20 mouse cellular contexts compared by ENCODE assay signal in genomic region chr6:12105144-12105543, GRCm38 (mm10).
DNase-seq lines count a peak whose midpoint lies in the region; ATAC-seq and TF ChIP-seq lines count a peak whose summit lies in the region.
"Had no signal": no experiment of that assay in that cellular context is flagged by ENCODE, and none has a peak within 500 bp of the region (broad histone marks: within the 10 kb centered on the region; RNA-seq: fewer than 3 reads in every experiment).

No protein-coding gene starts in this region.

- H3K9me3 ChIP-seq in kidney, postnatal 0 days (replicated peaks; ENCODE audit: low read length) = no peaks in the 10 kb centered on the region
- H3K9me3 ChIP-seq: embryonic facial prominence, embryonic 15.5 days; limb, embryonic 10.5 days; liver, embryonic 13.5 days had no signal

- DNase-seq in kidney, postnatal 0 days (ENCODE audit: low spot score) = peak; percentile 23
- no peak for DNase-seq in kidney, adult 9 months
- DNase-seq in right cerebral cortex, adult 2 months (ENCODE audit: low spot score in 2 of 2) = peak; percentile 47 to 60
- DNase-seq in right cerebral cortex, postnatal 4 days = no peak
- DNase-seq in left cerebral cortex, postnatal 14 days (ENCODE audit: low spot score in 2 of 2) = peak; percentile 19 to 34
- peak; percentile 30 to 33 for DNase-seq in right cerebral cortex, postnatal 36 days (ENCODE audit: low spot score in 2 of 2)
- no peak for DNase-seq in gastrocnemius, postnatal 4 days (ENCODE audit: low spot score in 2 of 2)
- DNase-seq: adrenal gland, adult 8-10 months; cerebellum, adult 2 months; gastrocnemius, adult 2 months; heart, postnatal 14 days; liver, embryonic 13.5 days; thymus, postnatal 25 days had no signal

- no peaks in the 10 kb centered on the region for H3K36me3 ChIP-seq in kidney, postnatal 0 days (ENCODE audit: insufficient read depth, low read length)
- H3K36me3 ChIP-seq: embryonic facial prominence, embryonic 15.5 days; limb, embryonic 10.5 days; liver, embryonic 13.5 days had no signal

- no peak for ATAC-seq in kidney, postnatal 0 days (replicated peaks; ENCODE audit: low FRiP score, low read depth)
- ATAC-seq: CD4-positive, CD25-positive, alpha-beta regulatory T cell, adult 4 months; intestine, postnatal 0 days; midbrain, embryonic 16.5 days had no signal

- H3K27me3 ChIP-seq in kidney, postnatal 0 days (ENCODE audit: insufficient read depth, low read length) = no peaks in the 10 kb centered on the region
- H3K27me3 ChIP-seq: embryonic facial prominence, embryonic 15.5 days; liver, embryonic 13.5 days had no signal

- intact Hi-C loops in left cerebral cortex, postnatal 14 days (cut with DNase I) = no loop called here

- H3K4me3 ChIP-seq in kidney, postnatal 0 days (replicated peaks; ENCODE audit: low read depth, low read length) = no peak overlapping the region
- H3K4me3 ChIP-seq: embryonic facial prominence, embryonic 15.5 days; gastrocnemius, adult 2 months; limb, embryonic 10.5 days; liver, embryonic 13.5 days had no signal

- 36% methylated on average over 4 of the region's 4 CpGs for WGBS in kidney, postnatal 0 days

- no peaks in the 10 kb centered on the region for H3K4me1 ChIP-seq in kidney, postnatal 0 days (replicated peaks; ENCODE audit: insufficient read depth, low read length)
- H3K4me1 ChIP-seq: embryonic facial prominence, embryonic 15.5 days; limb, embryonic 10.5 days; liver, embryonic 13.5 days had no signal

- H3K27ac ChIP-seq in kidney, postnatal 0 days = no peak overlapping the region
- H3K27ac ChIP-seq: embryonic facial prominence, embryonic 15.5 days; gastrocnemius, adult 2 months; hindbrain, embryonic 14.5 days; limb, embryonic 10.5 days; liver, embryonic 13.5 days; stomach, postnatal 0 days had no signal

- H3K9ac ChIP-seq in kidney, postnatal 0 days (ENCODE audit: low read depth, low read length) = no peak overlapping the region
- H3K9ac ChIP-seq: embryonic facial prominence, embryonic 15.5 days; hindbrain, embryonic 14.5 days; liver, embryonic 13.5 days had no signal

- TF ChIP-seq CTCF in kidney, postnatal 0 days (IDR thresholded peaks at IDR 0.05; ENCODE audit: low read depth) = no peak

- no peak overlapping the region for H3K4me2 ChIP-seq in kidney, postnatal 0 days (ENCODE audit: low read length)
- H3K4me2 ChIP-seq: embryonic facial prominence, embryonic 15.5 days; hindbrain, embryonic 14.5 days; liver, embryonic 13.5 days had no signal

Comparison
In these comparisons a context has a peak if more than half of its experiments do, and no peak if none do; other contexts are left out.
1. DNase-seq: peak in kidney, postnatal 0 days (single experiment), right cerebral cortex, adult 2 months (2 of 2), left cerebral cortex, postnatal 14 days (2 of 2) and right cerebral cortex, postnatal 36 days (2 of 2); none in kidney, adult 9 months (single experiment), right cerebral cortex, postnatal 4 days (single experiment) and gastrocnemius, postnatal 4 days (0 of 2).